Mouse (Mus musculus) CH12.LX (cell line): ENCODE data around the gene Mrgpre. TPM values are rescaled to one million over a fixed set of nuclear protein-coding genes. Genes with fewer than 3 reads are reported as not detected.

Experiments used
- DNase-seq: peaks from one replicate; pipeline ENCODE4 v3.0.0-alpha.2; 2013; ENCODE audit errors: extremely low read depth
- H3K27ac ChIP-seq: 2 replicates; pipeline ENCODE4 v1.5.1; 2012; ENCODE audit warnings: low read depth, mild to moderate bottlenecking, control low read depth, moderate library complexity; ENCODE audit not compliant: insufficient read depth
- H3K27me3 ChIP-seq: replicated peaks from 2 replicates; pipeline ENCODE3; 2012; ENCODE audit warnings: inconsistent platforms
- H3K36me3 ChIP-seq, 2 experiments: replicated peaks in 1 of 2; 2 replicates each; pipeline versions ENCODE3 to v1.6.1; 2012; ENCODE audit warnings: inconsistent platforms in 1 of 2, low read length in 1 of 2, mild to moderate bottlenecking in 1 of 2, mixed read lengths in 1 of 2, moderate library complexity in 1 of 2; ENCODE audit not compliant: control insufficient read depth in 1 of 2, insufficient read depth in 1 of 2
- H3K4me1 ChIP-seq, 2 experiments: 2 replicates each; pipeline ENCODE4 v1.6.1; 2012; ENCODE audit warnings: inconsistent platforms in 1 of 2, moderate library complexity in 1 of 2; ENCODE audit not compliant: insufficient read depth in 2 of 2, control insufficient read depth in 1 of 2
- H3K4me2 ChIP-seq: 2 replicates; pipeline ENCODE4 v1.6.1; 2012; ENCODE audit warnings: low read depth, mild to moderate bottlenecking, control low read depth; ENCODE audit not compliant: poor library complexity, insufficient read depth, severe bottlenecking
- H3K4me3 ChIP-seq, 3 experiments: fragments of 150-350 bp in 1 of 3; sonication (generic) in 1 of 3; replicated peaks in 1 of 3; 2 replicates each; pipeline versions ENCODE3 to v1.5.1; 2011 to 2012; ENCODE audit warnings: low read depth in 2 of 3, low read length in 2 of 3, mild to moderate bottlenecking in 2 of 3, moderate library complexity in 2 of 3, control low read depth in 1 of 3, improper control_type of control experiment in 1 of 3, inconsistent platforms in 1 of 3, mixed read lengths in 1 of 3; ENCODE audit not compliant: poor library complexity in 1 of 3
- H3K79me2 ChIP-seq: replicated peaks from 2 replicates; pipeline ENCODE4 v1.6.1; 2012; ENCODE audit warnings: mild to moderate bottlenecking, moderate library complexity; ENCODE audit not compliant: control insufficient read depth, poor library complexity, insufficient read depth, severe bottlenecking; ENCODE audit errors: extremely low read depth
- H3K9ac ChIP-seq: 2 replicates; pipeline ENCODE4 v1.6.1; 2012; ENCODE audit warnings: low read depth, mild to moderate bottlenecking, control low read depth, moderate library complexity; ENCODE audit not compliant: insufficient read depth
- H3K9me3 ChIP-seq: replicated peaks from 2 replicates; pipeline ENCODE3; 2012; ENCODE audit warnings: low read length, inconsistent platforms, mixed read lengths
- BHLHE40 ChIP-seq: IDR thresholded peaks from 2 replicates; pipeline ENCODE4 v1.6.1; 2011; ENCODE audit warnings: mild to moderate bottlenecking, low read depth, low read length, improper control_type of control experiment
- CHD1 ChIP-seq: IDR thresholded peaks from 2 replicates; pipeline ENCODE4 v1.6.1; 2012; ENCODE audit warnings: low read depth, low read length, improper control_type of control experiment, inconsistent platforms
- CHD2 ChIP-seq: IDR thresholded peaks from 2 replicates; pipeline ENCODE4 v1.6.1; 2011; ENCODE audit warnings: low read length, improper control_type of control experiment
- CTCF ChIP-seq, 2 experiments: IDR thresholded peaks in 1 of 2; conservative IDR thresholded peaks in 1 of 2; 2 replicates each; pipeline ENCODE4 v1.5.1; 2011 to 2012; ENCODE audit warnings: low read depth in 2 of 2, low read length in 2 of 2, improper control_type of control experiment in 1 of 2, inconsistent platforms in 1 of 2, mild to moderate bottlenecking in 1 of 2, moderate library complexity in 1 of 2
- E2F4 ChIP-seq: IDR thresholded peaks from 2 replicates; pipeline ENCODE4 v1.6.1; 2011; ENCODE audit warnings: low read depth, low read length, improper control_type of control experiment; ENCODE audit not compliant: insufficient replicate concordance
- ELF1 ChIP-seq: IDR thresholded peaks from 2 replicates; pipeline ENCODE4 v1.6.1; 2014; ENCODE audit warnings: low read depth, mild to moderate bottlenecking, inconsistent platforms, low read length, improper control_type of control experiment
- GABPA ChIP-seq: IDR thresholded peaks from 2 replicates; pipeline ENCODE4 v1.6.1; 2012; ENCODE audit warnings: low read depth, low read length, improper control_type of control experiment, inconsistent platforms; ENCODE audit not compliant: insufficient replicate concordance
- HCFC1 ChIP-seq: IDR thresholded peaks from 2 replicates; pipeline ENCODE4 v1.6.1; 2012; ENCODE audit warnings: low read depth, mild to moderate bottlenecking, inconsistent platforms, low read length, improper control_type of control experiment
- IRF4 ChIP-seq: IDR thresholded peaks from 2 replicates; pipeline ENCODE4 v1.6.1; 2014; ENCODE audit warnings: low read depth, mild to moderate bottlenecking, inconsistent platforms, low read length, improper control_type of control experiment
- JUN ChIP-seq: IDR thresholded peaks from 2 replicates; pipeline ENCODE4 v1.6.1; 2011; ENCODE audit warnings: low read depth, mild to moderate bottlenecking, low read length, improper control_type of control experiment, moderate library complexity; ENCODE audit not compliant: insufficient read depth
- JUND ChIP-seq: conservative IDR thresholded peaks from 2 replicates; pipeline ENCODE4 v1.6.1; 2011; ENCODE audit warnings: low read depth, low read length, improper control_type of control experiment
- MAFK ChIP-seq: IDR thresholded peaks from 2 replicates; pipeline ENCODE4 v1.6.1; 2011; ENCODE audit warnings: low read length, improper control_type of control experiment; ENCODE audit not compliant: insufficient replicate concordance
- MAX ChIP-seq: IDR thresholded peaks from 2 replicates; pipeline ENCODE4 v1.6.1; 2011; ENCODE audit warnings: low read length, improper control_type of control experiment
- MEF2A ChIP-seq: IDR thresholded peaks from 2 replicates; pipeline ENCODE4 v1.6.1; 2014; ENCODE audit warnings: low read depth, mild to moderate bottlenecking, inconsistent platforms, low read length, improper control_type of control experiment, borderline replicate concordance
- MXI1 ChIP-seq: IDR thresholded peaks from 2 replicates; pipeline ENCODE4 v1.6.1; 2011; ENCODE audit warnings: mild to moderate bottlenecking, low read depth, low read length, improper control_type of control experiment
- MYC ChIP-seq: IDR thresholded peaks from 2 replicates; pipeline ENCODE4 v1.6.1; 2011; ENCODE audit warnings: low read depth, mild to moderate bottlenecking, improper control_type of control experiment, low read length
- NELFE ChIP-seq: IDR thresholded peaks from 2 replicates; pipeline ENCODE4 v1.6.1; 2011; ENCODE audit warnings: low read depth, low read length, improper control_type of control experiment
- NRF1 ChIP-seq: IDR thresholded peaks from 2 replicates; pipeline ENCODE4 v1.6.1; 2014; ENCODE audit warnings: low read depth, mild to moderate bottlenecking, inconsistent platforms, low read length, improper control_type of control experiment, moderate library complexity
- PAX5 ChIP-seq: IDR thresholded peaks from 2 replicates; pipeline ENCODE4 v1.6.1; 2012; ENCODE audit warnings: low read length, inconsistent platforms, mixed read lengths
- POLR2A ChIP-seq: IDR thresholded peaks from 2 replicates; pipeline ENCODE4 v1.6.1; 2011; ENCODE audit warnings: low read depth, mild to moderate bottlenecking, improper control_type of control experiment, low read length
- POLR2AphosphoS2 ChIP-seq: IDR thresholded peaks from 2 replicates; pipeline ENCODE4 v1.6.1; 2011; ENCODE audit warnings: low read depth, low read length, improper control_type of control experiment
- RAD21 ChIP-seq: IDR thresholded peaks from 2 replicates; pipeline ENCODE4 v1.6.1; 2011; ENCODE audit warnings: low read depth, mild to moderate bottlenecking, low read length, improper control_type of control experiment, moderate library complexity
- RCOR1 ChIP-seq: conservative IDR thresholded peaks from 2 replicates; pipeline ENCODE4 v1.6.1; 2012; ENCODE audit warnings: low read depth, mild to moderate bottlenecking, inconsistent platforms, low read length, improper control_type of control experiment
- SIN3A ChIP-seq: IDR thresholded peaks from 2 replicates; pipeline ENCODE4 v1.6.1; 2012; ENCODE audit warnings: low read length, improper control_type of control experiment, inconsistent platforms
- SMC3 ChIP-seq: IDR thresholded peaks from 2 replicates; pipeline ENCODE4 v1.6.1; 2011; ENCODE audit warnings: low read depth, low read length, improper control_type of control experiment
- TBP ChIP-seq: conservative IDR thresholded peaks from 2 replicates; pipeline ENCODE4 v1.6.1; 2011; ENCODE audit warnings: low read depth, low read length, improper control_type of control experiment
- TCF12 ChIP-seq: IDR thresholded peaks from 2 replicates; pipeline ENCODE4 v1.6.1; 2014; ENCODE audit warnings: low read depth, mild to moderate bottlenecking, inconsistent platforms, low read length, improper control_type of control experiment
- UBTF ChIP-seq: IDR thresholded peaks from 2 replicates; pipeline ENCODE4 v1.6.1; 2012; ENCODE audit warnings: low read depth, mild to moderate bottlenecking, inconsistent platforms, low read length, improper control_type of control experiment, moderate library complexity
- USF1 ChIP-seq: IDR thresholded peaks from 2 replicates; pipeline ENCODE4 v1.6.1; 2014; ENCODE audit warnings: low read depth, mild to moderate bottlenecking, inconsistent platforms, low read length, improper control_type of control experiment
- USF2 ChIP-seq: conservative IDR thresholded peaks from 2 replicates; pipeline ENCODE4 v1.6.1; 2011; ENCODE audit warnings: low read depth, low read length, improper control_type of control experiment
- ZC3H11A ChIP-seq: IDR thresholded peaks from 2 replicates; pipeline ENCODE4 v1.6.1; 2012; ENCODE audit warnings: low read depth, mild to moderate bottlenecking, inconsistent platforms, low read length, improper control_type of control experiment
- ZKSCAN1 ChIP-seq: IDR thresholded peaks from 2 replicates; pipeline ENCODE4 v1.6.1; 2012; ENCODE audit warnings: low read depth, inconsistent platforms, low read length, improper control_type of control experiment, borderline replicate concordance
- ZMIZ1 ChIP-seq: IDR thresholded peaks from 2 replicates; pipeline ENCODE4 v1.6.1; 2012; ENCODE audit warnings: low read depth, mild to moderate bottlenecking, inconsistent platforms, low read length, improper control_type of control experiment
- ZNF384 ChIP-seq: IDR thresholded peaks from 2 replicates; pipeline ENCODE4 v1.6.1; 2012; ENCODE audit warnings: low read depth, low read length, improper control_type of control experiment, inconsistent platforms
- dilution Hi-C: fragments of 300-500 bp; cut with MboI; formaldehyde crosslinking; loops from 2 replicates; pipeline ENCODE4 v1.14.3; 2020; ENCODE audit warnings: low sequenced_read_pairs; ENCODE audit not compliant: extremely low pct_unique_long_range_greater_than_20kb, extremely low pct_ligation_motif_present
- in situ Hi-C: fragments of 300-500 bp; cut with MboI; formaldehyde crosslinking; loops from 3 replicates; pipeline ENCODE4 v1.14.3; 2019; ENCODE audit warnings: low sequenced_read_pairs, low pct_ligation_motif_present, low pct_unique_long_range_greater_than_20kb, mixed read lengths
- polyA plus RNA-seq: library from polyadenylated mRNA; unstranded; fragments of >175 nt; gene quantifications from 2 replicates; pipeline ENCODE4 v1.2.1, GENCODE M21; 2012; ENCODE audit warnings: low read depth; ENCODE audit not compliant: insufficient read length
- total RNA-seq, 2 experiments: library from RNA; depleted of rRNA; stranded (reverse); fragments of 300-350 nt in 1 of 2; fragments of >200 nt in 1 of 2; gene quantifications; 2 replicates each; pipeline ENCODE4 v1.2.3; 2012 to 2014

Mrgpre gene
- total and polyA plus RNA-seq, 3 experiments: 0.68 to 3.5 (median 1.3) TPM

- DNase-seq: peak; percentile 76
- in situ Hi-C loops (no loop called here), dilution Hi-C loops (no loop called here)
- H3K36me3 ChIP-seq: no peaks in the 10 kb centered on the region
- H3K4me2 ChIP-seq: peak overlapping the region; percentile 93
- no peak for TF ChIP-seq USF1
- TF ChIP-seq HCFC1: no peak
- TF ChIP-seq JUN: no peak
- peak; percentile 90 for TF ChIP-seq POLR2A
- TF ChIP-seq ELF1: peak; percentile 53; the same call in 1 of the 2 replicates
- no peak; the same call in 1 of the 2 replicates for TF ChIP-seq TBP
- TF ChIP-seq CHD2: no peak
- TF ChIP-seq ZNF384: no peak
- no peak for TF ChIP-seq MAFK
- no peak for TF ChIP-seq SMC3
- peak; percentile 75 for TF ChIP-seq NELFE
- TF ChIP-seq GABPA: no peak
- no peak for TF ChIP-seq PAX5
- TF ChIP-seq JUND: no peak
- peak; percentile 96 for TF ChIP-seq MAX
- TF ChIP-seq USF2: no peak; the same call in 1 of the 2 replicates
- TF ChIP-seq TCF12: peak; percentile 44; the same call in 1 of the 2 replicates
- TF ChIP-seq MXI1: peak; percentile 90
- TF ChIP-seq MYC: peak; percentile 94
- no peak for TF ChIP-seq CHD1
- TF ChIP-seq SIN3A: peak; percentile 49; the same call in 1 of the 2 replicates
- TF ChIP-seq RAD21: no peak
- TF ChIP-seq IRF4: no peak
- TF ChIP-seq ZC3H11A: no peak
- no peak for TF ChIP-seq MEF2A
- 0 out of 2 replicates have a peak, but pooled peaks have one; percentile 37 for TF ChIP-seq POLR2AphosphoS2
- TF ChIP-seq CTCF (conservative IDR thresholded peaks at IDR 0.05 in 1 of 2, IDR thresholded peaks at IDR 0.05 in 1 of 2; ENCODE audit: low read depth in 2 of 2, low read length in 2 of 2): no peak
- TF ChIP-seq E2F4: no peak
- TF ChIP-seq ZKSCAN1: no peak
- peak; percentile 95 for TF ChIP-seq BHLHE40
- TF ChIP-seq UBTF: no peak
- 0 out of 2 replicates have a peak, but pooled peaks have one; percentile 21 for TF ChIP-seq ZMIZ1
- TF ChIP-seq RCOR1: no peak
- no peak; the same call in 1 of the 2 replicates for TF ChIP-seq NRF1
- peaks cover 6 to 10% of the 10 kb centered on the region in 2 experiments; a peak in 3 of 4 replicates for H3K4me1 ChIP-seq
- H3K27ac ChIP-seq: no peak overlapping the region
- peaks cover 59% of the 10 kb centered on the region for H3K27me3 ChIP-seq
- no peaks in the 10 kb centered on the region for H3K79me2 ChIP-seq
- peak overlapping the region; percentile 18; the same call in 1 of the 2 replicates for H3K9ac ChIP-seq
- peak overlapping the region in 2 of 3 experiments; percentile 46 to 47 for H3K4me3 ChIP-seq
- H3K9me3 ChIP-seq: no peaks in the 10 kb centered on the region
Measured at GRCm38 (mm10) chr7:143757027-143757390, 27.3 kb downstream of the Mrgpre start.
